Mouse (Mus musculus): ENCODE measurements at regions not wholly inside any gene's neighbourhood (a gene's known extent, or its start where the extent isn't known, plus 50 kb on each side); places are given as distances from the start of the nearest gene placed in this dataset.

GRCm38 (mm10) chr11:31591037-31591554 is 80.6 kb downstream of the Bod1 start:
- TF ChIP-seq CTCF (IDR thresholded peaks at IDR 0.05) (no peak), POLR2A (IDR thresholded peaks at IDR 0.05; ENCODE audit: insufficient read depth, low read depth, low read length) (no peak), EP300 (IDR thresholded peaks at IDR 0.05; ENCODE audit: insufficient read depth, low read depth, low read length) (no peak)
